Mouse (Mus musculus) G1E-ER4 (cell line): ENCODE results near the gene Hsdl1. TPM values are rescaled to one million over a fixed set of nuclear protein-coding genes. Genes with fewer than 3 reads are reported as not detected.
A peak's percentile ranks its signal among the peaks of the same experiment; 100 is the strongest.

Source experiments
- GATA1 ChIP-seq: IDR thresholded peaks from one replicate; pipeline ENCODE4 v1.8.0; 2012; ENCODE audit warnings: low read length, inconsistent platforms
- polyA plus RNA-seq: library from polyadenylated mRNA; stranded (reverse); fragments of >175 nt; gene quantifications from 2 replicates; pipeline ENCODE4 v1.2.3, GENCODE M21; 2012

Hsdl1 gene
- polyA plus RNA-seq, 1 experiment: 34.2 TPM

DNA sequence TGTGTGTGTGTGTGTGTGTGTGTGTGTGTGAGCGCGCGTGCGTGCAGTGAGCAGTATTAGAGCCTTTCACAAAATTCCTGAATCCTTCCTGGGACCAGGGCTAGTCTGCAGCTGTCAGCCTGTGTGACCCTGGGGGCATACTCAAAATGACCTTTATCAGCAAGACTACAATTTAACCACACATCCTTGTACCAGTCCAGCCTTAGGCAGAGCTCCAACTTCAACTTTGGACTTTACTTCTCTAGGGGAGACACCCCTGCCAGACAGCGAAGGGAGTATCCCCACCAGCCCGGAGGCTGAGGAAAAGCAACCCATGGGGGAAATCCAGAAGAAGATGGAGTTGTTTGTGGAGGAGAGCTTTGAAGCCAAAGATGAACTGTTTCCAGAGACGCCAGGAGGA is 16.5 kb upstream of the Hsdl1 start:
- no peak for TF ChIP-seq GATA1

DNA sequence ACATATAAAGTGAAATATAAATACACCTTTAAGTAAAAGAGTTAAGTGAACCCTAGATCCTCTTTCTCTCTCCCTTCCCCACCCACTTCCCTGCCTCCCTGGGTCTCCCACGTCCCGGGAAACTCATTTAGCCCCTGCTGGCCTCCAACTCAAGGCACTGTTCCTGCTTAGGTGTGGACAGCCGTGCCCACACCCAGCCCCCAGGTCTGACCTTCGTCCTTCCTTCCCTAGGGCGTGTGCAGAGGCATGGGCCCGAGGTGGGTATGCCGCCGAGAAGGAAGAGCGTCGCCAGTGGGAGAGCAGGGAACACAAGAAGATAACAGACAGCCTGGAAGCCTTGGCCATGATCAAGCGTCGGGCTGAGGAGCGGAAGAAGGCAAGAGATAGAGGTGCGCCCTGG is 15.4 kb upstream of the Hsdl1 start:
- TF ChIP-seq GATA1: no peak

DNA sequence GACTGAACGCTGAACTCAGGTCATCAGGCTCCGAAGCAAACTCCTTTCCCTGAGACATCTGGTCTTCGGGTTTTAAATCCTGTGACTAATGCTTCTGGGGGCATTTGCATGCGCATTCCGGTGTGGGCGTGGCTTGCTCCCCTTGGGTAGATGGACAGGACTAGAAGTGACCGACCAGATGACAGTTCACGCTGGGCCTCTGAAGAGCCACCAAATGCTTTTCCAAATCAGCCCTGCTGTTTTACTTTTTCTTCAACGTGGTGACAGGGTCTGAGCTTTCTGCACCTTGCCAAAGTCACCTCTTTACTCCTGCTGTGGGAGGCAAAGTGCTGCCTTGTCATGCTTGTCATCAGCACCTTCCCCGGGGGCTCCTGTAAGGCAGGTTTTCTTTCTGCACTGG is 13.9 kb upstream of the Hsdl1 start:
- no peak for TF ChIP-seq GATA1

DNA sequence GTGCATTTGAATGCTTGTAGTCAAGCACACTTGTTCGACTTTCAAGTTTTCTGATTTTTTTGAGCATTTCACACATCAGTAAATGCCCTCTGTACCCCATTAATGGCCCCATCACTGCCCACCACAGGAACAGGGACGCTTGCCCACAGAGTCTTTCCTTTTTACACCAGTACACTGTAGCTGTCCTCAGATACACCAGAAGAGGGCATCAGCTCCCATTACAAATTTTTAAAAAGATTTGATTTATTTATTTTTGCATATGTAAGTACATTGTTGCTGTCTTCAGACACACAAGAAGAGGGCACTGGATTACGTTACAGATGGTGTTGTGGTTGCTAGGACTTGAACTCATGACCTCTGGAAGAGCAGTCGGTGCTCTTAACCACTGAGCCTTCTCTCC is 13.3 kb upstream of the Hsdl1 start:
- TF ChIP-seq GATA1: no peak

DNA sequence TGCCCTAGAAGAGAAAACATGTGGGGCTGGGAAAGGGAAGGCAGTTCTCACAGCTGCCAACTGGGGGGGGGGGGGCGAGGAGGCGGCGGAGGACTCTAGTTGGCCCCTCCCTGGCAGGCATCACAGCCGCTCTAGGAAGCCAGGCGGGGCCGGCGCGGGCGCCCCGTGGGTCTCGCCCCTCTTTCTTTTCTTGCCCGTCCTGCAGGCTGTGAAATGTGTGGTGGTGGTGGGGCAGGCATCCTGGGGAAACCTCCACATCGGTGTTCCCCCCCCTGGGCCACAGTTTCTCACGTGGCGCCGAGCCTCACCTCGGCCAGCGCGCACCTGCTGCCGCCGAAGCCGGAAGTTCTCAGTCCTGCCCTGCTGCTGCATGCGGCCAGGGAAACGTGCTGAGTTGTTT is 10.9 kb upstream of the Hsdl1 start:
- no peak for TF ChIP-seq GATA1

DNA sequence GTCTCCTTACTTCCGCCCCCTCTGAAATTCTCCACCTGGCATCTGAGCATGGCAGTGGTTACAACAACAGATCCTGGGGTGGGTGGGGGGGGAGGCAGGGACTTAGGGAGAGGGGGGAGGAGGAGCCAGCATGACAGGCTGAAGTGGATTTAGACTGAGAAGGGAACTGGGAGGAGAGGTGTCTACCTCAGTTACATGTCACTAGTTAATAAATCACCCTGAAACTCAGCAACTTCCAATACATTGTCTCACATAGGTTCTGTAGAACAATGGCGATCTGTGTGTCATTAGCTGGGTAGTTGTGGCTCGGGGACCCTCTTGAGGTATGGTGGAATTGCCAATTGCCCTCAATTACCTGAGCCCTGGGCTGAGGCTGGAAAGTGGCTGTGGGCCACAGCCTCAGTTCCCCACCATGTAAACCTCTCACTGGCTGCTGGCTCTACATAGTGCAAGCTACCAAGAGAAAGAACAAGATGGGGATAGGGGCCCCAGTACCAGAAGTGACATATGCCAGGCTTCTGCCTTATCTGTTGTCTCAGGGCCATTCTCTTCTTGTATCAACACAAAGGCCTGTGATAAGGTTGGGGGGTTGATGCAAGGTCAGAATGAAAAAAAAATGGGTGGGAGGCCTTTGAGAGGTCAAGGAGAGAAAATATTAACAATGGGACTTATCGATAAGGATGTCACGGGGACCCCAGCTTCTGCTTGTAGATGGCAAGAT is 5.6 kb upstream of the Hsdl1 start:
- peak; percentile 33 for TF ChIP-seq GATA1

DNA sequence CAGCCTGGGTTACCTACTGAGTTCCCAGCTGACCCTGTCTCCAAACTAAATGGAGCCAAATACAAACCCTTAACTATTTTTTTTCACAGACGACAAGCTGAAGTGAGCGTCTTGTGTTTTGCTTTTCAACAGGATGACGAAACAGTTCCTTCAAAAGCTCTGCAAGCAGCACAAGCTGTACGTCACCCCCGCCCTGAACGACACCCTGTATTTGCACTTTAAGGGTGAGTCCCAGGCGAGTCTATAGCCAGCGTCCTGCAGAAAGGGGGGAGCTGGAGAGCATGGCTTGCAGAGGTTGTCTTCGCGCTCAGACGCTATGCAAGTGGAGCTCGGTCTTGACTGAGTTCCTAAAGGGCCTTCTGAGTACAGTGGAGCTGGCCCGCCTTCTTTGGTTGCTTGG is 4.1 kb upstream of the Hsdl1 start:
- no peak for TF ChIP-seq GATA1

DNA sequence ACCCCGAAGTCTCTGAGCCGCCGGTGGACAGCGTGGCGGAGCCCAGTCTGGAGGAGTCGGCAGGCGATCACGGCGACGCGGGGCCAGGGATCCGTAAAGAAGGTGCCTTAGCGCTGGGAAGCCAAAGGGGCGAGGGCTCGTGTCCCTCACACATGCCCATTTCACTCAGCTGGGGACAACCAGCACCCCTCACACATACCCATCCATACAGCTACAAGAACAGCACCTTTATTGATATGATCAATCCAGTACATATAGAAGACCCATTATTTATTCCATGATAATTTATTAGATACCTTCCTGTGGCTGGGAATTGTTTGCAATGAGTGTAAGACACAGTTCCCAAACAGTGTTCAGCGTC is 363 bp upstream of the Hsdl1 start:
- no peak for TF ChIP-seq GATA1

DNA sequence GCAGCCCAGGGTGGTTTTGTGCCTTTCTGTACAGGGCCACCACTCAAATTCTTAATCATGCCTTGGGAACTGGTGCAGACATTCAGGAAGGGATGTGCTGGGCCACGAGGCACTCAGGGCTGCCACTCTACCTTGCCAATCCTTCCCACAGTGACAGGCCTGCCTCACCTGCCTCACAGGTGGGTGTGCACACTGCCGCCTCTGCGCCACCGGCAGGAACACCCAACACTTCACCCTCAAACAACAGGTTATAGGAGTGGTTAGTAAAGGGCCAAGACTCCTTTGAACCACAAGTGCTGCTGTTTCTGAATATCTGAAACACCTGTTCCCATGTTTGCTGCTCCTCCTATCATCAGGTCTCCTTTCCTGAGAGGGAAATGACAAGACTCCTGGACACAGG is 2.6 kb downstream of the Hsdl1 start:
- TF ChIP-seq GATA1: no peak

DNA sequence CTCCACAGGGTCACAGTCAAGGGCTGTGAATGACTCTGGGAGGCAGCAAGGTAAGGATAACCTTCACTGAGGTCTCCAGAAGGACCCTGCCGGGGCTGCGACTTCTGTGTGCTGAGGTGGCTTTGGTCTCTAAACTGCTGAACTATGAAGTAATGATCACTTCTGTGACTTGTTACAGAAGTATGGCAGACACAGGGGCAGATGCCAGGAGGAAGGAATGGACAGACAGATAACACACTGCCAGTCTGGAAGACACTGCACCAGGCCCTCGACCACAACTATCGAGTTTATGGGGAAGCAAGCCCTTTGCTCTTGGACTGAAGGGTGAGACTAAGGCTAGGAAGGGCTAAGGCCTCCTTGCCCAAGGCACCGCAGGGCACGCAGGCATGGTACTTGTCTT is 3.8 kb downstream of the Hsdl1 start:
- no peak for TF ChIP-seq GATA1

DNA sequence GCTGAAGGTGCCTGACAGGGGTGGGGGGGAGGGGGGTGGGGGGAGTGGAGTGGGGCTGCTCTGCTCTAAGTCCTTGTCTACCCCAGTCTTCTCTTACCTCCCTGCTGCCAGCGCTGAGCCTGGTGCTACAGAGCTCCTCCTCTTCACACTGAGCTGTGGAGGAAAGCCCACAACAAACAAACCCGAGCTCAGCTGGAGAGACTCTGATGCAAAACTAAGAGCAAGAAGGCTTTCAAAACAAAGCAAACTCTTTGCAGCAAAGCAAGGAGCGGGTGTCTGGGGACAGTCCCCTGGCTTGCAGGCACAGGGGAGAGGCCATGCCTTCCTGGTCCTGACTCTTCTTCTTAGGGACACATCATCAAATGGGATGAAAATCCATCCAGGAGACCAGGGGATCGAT is 5.1 kb downstream of the Hsdl1 start:
- no peak for TF ChIP-seq GATA1

DNA sequence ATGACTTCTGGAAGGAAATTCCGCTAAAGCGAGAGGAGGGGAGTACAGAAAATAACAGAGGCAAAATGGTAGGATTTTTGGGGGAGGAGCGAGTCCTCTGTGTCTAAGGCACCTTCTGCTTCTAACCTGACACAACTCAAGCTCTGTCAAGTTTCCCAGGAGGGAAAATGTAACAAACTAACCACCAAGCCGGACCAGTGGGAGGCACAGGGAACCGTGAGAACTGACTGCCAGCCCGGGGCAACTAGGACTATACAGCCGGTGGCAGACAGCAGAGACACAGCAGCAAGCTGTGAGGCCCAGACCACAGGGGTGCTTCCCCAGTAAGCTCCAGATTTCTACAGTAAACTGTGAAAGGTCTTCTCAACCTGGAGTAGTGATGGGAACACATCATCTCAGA is 6.0 kb downstream of the Hsdl1 start:
- no peak for TF ChIP-seq GATA1

DNA sequence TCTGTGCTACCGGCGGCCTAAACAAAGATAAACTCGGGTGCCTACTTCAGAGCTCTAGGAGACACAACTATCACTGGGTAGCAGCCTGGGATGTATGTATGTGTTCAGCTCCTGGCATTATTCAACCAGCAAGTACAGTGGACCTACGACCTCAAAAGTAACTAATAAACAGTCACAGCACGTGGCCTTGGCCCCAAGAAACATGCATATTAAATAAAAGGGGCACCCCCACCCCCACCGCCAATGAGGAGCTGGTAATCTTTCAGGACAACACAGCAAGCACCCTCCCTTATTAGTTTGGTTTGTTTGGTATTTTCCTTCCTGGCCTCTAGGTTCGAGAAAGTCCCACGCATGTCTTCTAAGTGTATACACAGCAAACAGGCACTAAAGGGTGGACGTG is 6.7 kb downstream of the Hsdl1 start:
- no peak for TF ChIP-seq GATA1

DNA sequence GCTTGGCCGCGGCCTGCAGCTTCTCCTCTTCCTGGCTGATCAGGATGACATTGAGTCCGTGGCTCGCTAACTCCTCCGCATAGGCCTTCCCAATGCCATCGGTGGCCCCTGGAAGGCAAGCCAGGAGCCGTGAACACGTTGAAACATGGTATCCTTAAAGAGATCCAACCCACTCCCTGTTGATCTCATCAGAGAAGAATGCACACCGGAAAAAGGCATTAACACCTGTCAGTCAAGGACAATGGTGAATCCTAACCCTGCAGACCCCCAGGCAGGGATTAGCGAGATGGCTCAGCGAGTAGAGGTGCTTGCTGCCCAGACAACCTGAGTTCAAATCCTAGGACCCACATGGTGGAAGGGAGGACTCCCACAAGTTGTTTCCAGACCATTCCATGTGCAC is 8.6 kb downstream of the Hsdl1 start:
- no peak for TF ChIP-seq GATA1

DNA sequence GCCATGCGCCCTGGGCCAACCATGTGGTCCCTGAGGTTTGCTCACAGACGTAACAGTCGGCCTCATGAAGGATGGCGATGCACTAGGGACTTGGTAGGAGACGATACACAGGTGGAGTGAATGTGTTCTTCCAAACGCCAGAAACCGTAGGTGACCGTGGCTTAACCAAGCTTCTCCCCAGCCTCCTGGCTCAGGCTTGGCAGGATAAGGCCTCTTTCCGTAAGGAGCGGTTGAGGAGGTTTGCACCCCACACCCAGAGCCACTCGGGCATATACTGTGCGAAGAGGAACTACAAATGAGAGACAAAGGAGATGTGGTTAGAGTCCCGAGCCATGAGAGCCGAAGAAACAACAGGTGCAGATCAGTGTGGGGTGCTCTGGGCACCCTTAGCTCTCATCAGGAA is 11.1 kb downstream of the Hsdl1 start:
- TF ChIP-seq GATA1: no peak

DNA sequence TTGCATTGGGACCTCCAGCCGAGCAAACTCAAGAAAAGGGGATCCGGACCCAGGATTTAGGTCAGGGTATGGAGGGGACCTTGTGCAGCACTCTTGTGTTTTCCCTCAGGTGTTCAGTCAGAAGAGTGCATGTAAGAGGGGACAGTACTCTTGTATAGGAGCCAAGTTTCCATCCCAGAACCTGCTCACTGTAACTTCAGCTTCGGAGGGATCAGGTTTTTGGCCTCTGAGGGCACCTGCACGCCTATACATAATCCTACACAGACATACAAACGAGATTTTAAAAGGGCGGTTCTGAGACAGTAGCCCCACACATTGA is 15.6 kb downstream of the Hsdl1 start:
- no peak for TF ChIP-seq GATA1

DNA sequence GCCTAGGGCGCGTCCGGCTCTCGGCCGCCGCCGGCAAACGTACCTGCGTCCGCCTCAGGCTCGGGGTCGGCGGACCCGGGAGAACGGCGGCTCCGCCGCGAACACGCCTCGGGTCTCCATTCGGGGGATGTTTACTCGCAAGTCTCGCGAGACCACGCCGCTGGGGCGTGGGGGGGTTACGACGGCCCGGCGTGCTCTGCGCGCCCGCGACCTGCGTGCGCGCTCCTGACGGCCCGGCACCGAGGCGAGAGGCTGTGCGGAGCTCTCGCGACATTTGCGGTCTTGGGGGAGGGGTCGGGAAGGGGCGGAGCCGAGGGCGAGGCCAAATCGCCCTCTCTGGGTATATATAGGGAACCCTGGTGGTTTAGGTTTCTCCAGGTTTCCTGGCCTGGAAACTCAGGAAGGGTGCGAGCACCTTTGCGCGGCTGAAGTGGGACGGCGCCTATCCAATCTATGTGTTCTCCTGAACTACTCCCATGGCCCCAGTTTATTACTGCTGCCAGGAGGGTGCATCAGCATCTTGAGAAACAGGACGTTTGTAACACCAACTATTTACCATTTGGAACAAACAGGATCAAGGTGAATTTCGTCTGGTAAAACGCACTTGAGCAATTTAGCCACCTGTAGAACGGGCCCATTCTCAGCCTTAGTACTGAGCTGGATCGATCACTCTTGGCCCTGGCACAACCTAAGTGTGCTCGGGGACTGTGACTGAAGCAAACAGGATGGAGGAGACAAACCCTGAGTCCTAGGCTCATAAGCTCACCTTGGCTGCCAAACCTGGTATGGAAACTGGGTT is 16.2 kb downstream of the Hsdl1 start, which contains the start of gene Mbtps1:
Gene Mbtps1 (minus strand): TSS at position 133 of the 799 bp plus-strand sequence.
- TF ChIP-seq GATA1: no peak
